Mouse (Mus musculus): Measurements from ENCODE around the gene Dock9. TPM values are rescaled to one million over a fixed set of nuclear protein-coding genes. Genes with fewer than 3 reads are reported as not detected.
"Not testable (repeated sequence)": the region's sequence is repeated elsewhere in the genome, so short reads cannot be mapped to it uniquely, and the experiment has no call there.

Dock9 gene
- polyA plus RNA-seq, 1 experiment from 2014 or later: 17.0 TPM

- Histone ChIP-seq H3K4me2 (replicated peaks) (no peak overlapping the region), H3K4me3 (replicated peaks) (no peak overlapping the region), H3K36me3 (no peaks in the 10 kb centered on the region), H3K27ac (no peak overlapping the region), H3K9ac (no peak overlapping the region), H3K9me3 (no peaks in the 10 kb centered on the region), H3K27me3 (replicated peaks) (no peaks in the 10 kb centered on the region), H3K4me1 (replicated peaks) (peaks cover 15% of the 10 kb centered on the region; the same call in 1 of the 2 replicates)
- WGBS: 53% methylated on average over 2 of the region's 2 CpGs
- no peak for ATAC-seq
These were observed 89.4 kb downstream of the Dock9 start for GRCm38 (mm10) chr14:121708244-121708643.

GRCm38 (mm10) chr14:121706482-121706901 is 91.1 kb downstream of the Dock9 start:
- Histone ChIP-seq H3K9ac (no peak overlapping the region), H3K9me3 (no peaks in the 10 kb centered on the region), H3K4me1 (replicated peaks) (0 out of 2 replicates have a peak, but pooled peaks cover 16% of the 10 kb centered on the region), H3K27ac (no peak overlapping the region), H3K27me3 (replicated peaks) (no peaks in the 10 kb centered on the region), H3K4me2 (replicated peaks) (no peak overlapping the region), H3K36me3 (no peaks in the 10 kb centered on the region), H3K4me3 (replicated peaks) (no peak overlapping the region)
- ATAC-seq: no peak
- WGBS: 58% methylated on average over 3 of the region's 3 CpGs

GRCm38 (mm10) chr14:121705644-121706043 is 92.0 kb downstream of the Dock9 start:
- Histone ChIP-seq H3K4me3 (replicated peaks) (no peak overlapping the region), H3K4me2 (replicated peaks) (no peak overlapping the region), H3K9ac (no peak overlapping the region), H3K4me1 (replicated peaks) (0 out of 2 replicates have a peak, but pooled peaks cover 11% of the 10 kb centered on the region), H3K27ac (no peak overlapping the region), H3K9me3 (no peaks in the 10 kb centered on the region), H3K36me3 (no peaks in the 10 kb centered on the region), H3K27me3 (replicated peaks) (no peaks in the 10 kb centered on the region)
- WGBS: 59% methylated on average over 5 of the region's 5 CpGs
- no peak for ATAC-seq

- 45% methylated on average over 4 of the region's 4 CpGs for WGBS
- Histone ChIP-seq H3K4me1 (replicated peaks) (peaks cover 22% of the 10 kb centered on the region; the same call in 1 of the 2 replicates), H3K36me3 (no peaks in the 10 kb centered on the region), H3K4me3 (replicated peaks) (no peak overlapping the region), H3K9me3 (no peaks in the 10 kb centered on the region), H3K27ac (0 out of 2 replicates have a peak overlapping the region, but pooled peaks have one; percentile 23), H3K9ac (no peak overlapping the region), H3K27me3 (replicated peaks) (no peaks in the 10 kb centered on the region), H3K4me2 (replicated peaks) (no peak overlapping the region)
- ATAC-seq: no peak
These were observed 95.1 kb downstream of the Dock9 start for GRCm38 (mm10) chr14:121702534-121702933.

GRCm38 (mm10) chr14:121700013-121700412 is 97.6 kb downstream of the Dock9 start:
- no peaks in the 10 kb centered on the region for H3K9me3 ChIP-seq
- H3K4me2 ChIP-seq (replicated peaks): no peak overlapping the region
- WGBS: 58% methylated on average over 1 of the region's 1 CpGs
- H3K27ac ChIP-seq: no peak overlapping the region
- H3K36me3 ChIP-seq: no peaks in the 10 kb centered on the region
- H3K27me3 ChIP-seq (replicated peaks): no peaks in the 10 kb centered on the region
- no peak overlapping the region for H3K4me3 ChIP-seq (replicated peaks)
- H3K4me1 ChIP-seq (replicated peaks): peaks cover 32% of the 10 kb centered on the region
- no peak for ATAC-seq
- H3K9ac ChIP-seq: no peak overlapping the region

GRCm38 (mm10) chr14:121698620-121698950 is 99.1 kb downstream of the Dock9 start:
- peak overlapping the region; percentile 61 for H3K4me2 ChIP-seq (replicated peaks)
- peak overlapping the region; percentile 46 for H3K9ac ChIP-seq
- 23% methylated on average over 7 of the region's 7 CpGs for WGBS
- H3K4me1 ChIP-seq (replicated peaks): peaks cover 32% of the 10 kb centered on the region
- H3K27ac ChIP-seq: peak overlapping the region; percentile 74
- no peak for ATAC-seq
- no peaks in the 10 kb centered on the region for H3K9me3 ChIP-seq
- no peaks in the 10 kb centered on the region for H3K27me3 ChIP-seq (replicated peaks)
- peak overlapping the region; percentile 40 for H3K4me3 ChIP-seq (replicated peaks)
- H3K36me3 ChIP-seq: no peaks in the 10 kb centered on the region

GRCm38 (mm10) chr14:121697709-121698619 is 99.7 kb downstream of the Dock9 start:
- no peaks in the 10 kb centered on the region for H3K36me3 ChIP-seq
- peak overlapping the region; percentile 46 for H3K9ac ChIP-seq
- peak overlapping the region; percentile 61 for H3K4me2 ChIP-seq (replicated peaks)
- H3K4me1 ChIP-seq (replicated peaks): peaks cover 32% of the 10 kb centered on the region
- no peaks in the 10 kb centered on the region for H3K27me3 ChIP-seq (replicated peaks)
- H3K9me3 ChIP-seq: no peaks in the 10 kb centered on the region
- H3K4me3 ChIP-seq (replicated peaks): peak overlapping the region; percentile 40
- 8% methylated on average over 23 of the region's 23 CpGs for WGBS
- peak overlapping the region; percentile 74 for H3K27ac ChIP-seq
- ATAC-seq: peak; percentile 78

- 19% methylated on average over 9 of the region's 9 CpGs for WGBS
- Histone ChIP-seq H3K36me3 (no peaks in the 10 kb centered on the region), H3K4me2 (replicated peaks) (peak overlapping the region; percentile 61), H3K9ac (0 out of 2 replicates have a peak overlapping the region, but pooled peaks have one; percentile 46), H3K9me3 (no peaks in the 10 kb centered on the region), H3K27me3 (replicated peaks) (no peaks in the 10 kb centered on the region), H3K4me1 (replicated peaks) (peaks cover 29% of the 10 kb centered on the region), H3K27ac (peak overlapping the region; percentile 74), H3K4me3 (replicated peaks) (peak overlapping the region; percentile 40)
- peak; percentile 34; the same call in 1 of the 2 replicates for ATAC-seq
These were observed 100.4 kb downstream of the Dock9 start for GRCm38 (mm10) chr14:121697143-121697680.

DNA sequence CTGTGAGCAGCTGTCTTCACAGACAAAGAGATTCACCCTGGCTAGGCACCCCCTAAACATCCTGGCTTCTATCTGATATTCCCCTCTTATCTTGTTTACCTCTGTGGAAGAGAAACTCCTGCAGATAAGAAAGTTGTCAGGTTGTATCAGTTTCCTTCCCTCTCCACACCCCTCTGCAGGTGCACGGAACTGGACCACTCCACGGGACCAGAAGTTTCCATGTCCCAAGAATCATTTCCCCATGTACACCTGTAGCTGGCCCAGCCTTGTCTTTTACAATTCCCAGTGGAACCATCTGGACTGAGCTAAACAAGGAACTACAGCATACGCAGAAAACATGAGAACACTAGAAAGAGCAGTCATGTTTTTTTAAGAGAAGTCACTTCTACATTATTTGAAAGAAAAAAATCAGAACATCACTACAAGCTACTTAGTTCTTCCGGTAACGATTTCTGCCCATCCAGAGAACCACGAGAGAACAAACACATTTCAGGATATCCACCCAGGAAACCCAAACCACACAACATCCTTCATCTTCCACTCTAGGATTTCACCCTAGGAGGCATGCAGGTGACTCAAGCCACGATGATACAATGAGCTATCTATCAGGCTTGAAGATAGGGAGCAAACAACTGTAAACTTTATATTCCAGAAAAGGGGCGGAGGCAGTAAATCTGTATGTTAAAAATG is 101.1 kb downstream of the Dock9 start:
- WGBS: 39% methylated on average over 8 of the region's 8 CpGs
- H3K27ac ChIP-seq: no peak overlapping the region
- peaks cover 29% of the 10 kb centered on the region for H3K4me1 ChIP-seq (replicated peaks)
- H3K27me3 ChIP-seq (replicated peaks): no peaks in the 10 kb centered on the region
- no peaks in the 10 kb centered on the region for H3K9me3 ChIP-seq
- no peaks in the 10 kb centered on the region for H3K36me3 ChIP-seq
- ATAC-seq: 0 out of 2 replicates have a peak, but pooled peaks have one; percentile 7
- H3K9ac ChIP-seq: no peak overlapping the region
- H3K4me3 ChIP-seq (replicated peaks): peak overlapping the region; percentile 40
- H3K4me2 ChIP-seq (replicated peaks): peak overlapping the region; percentile 61

GRCm38 (mm10) chr14:121694706-121695105 is 102.9 kb downstream of the Dock9 start:
- H3K27ac ChIP-seq: no peak overlapping the region
- no peaks in the 10 kb centered on the region for H3K9me3 ChIP-seq
- no peak overlapping the region for H3K4me2 ChIP-seq (replicated peaks)
- H3K4me3 ChIP-seq (replicated peaks): no peak overlapping the region
- H3K36me3 ChIP-seq: no peaks in the 10 kb centered on the region
- WGBS: 89% methylated on average over 3 of the region's 3 CpGs
- no peak for ATAC-seq
- no peak overlapping the region for H3K9ac ChIP-seq
- H3K27me3 ChIP-seq (replicated peaks): no peaks in the 10 kb centered on the region
- H3K4me1 ChIP-seq (replicated peaks): peaks cover 29% of the 10 kb centered on the region

GRCm38 (mm10) chr14:121693991-121694594 is 103.5 kb downstream of the Dock9 start:
- Histone ChIP-seq H3K4me2 (replicated peaks) (no peak overlapping the region), H3K4me1 (replicated peaks) (peaks cover 29% of the 10 kb centered on the region), H3K4me3 (replicated peaks) (no peak overlapping the region), H3K36me3 (no peaks in the 10 kb centered on the region), H3K9ac (no peak overlapping the region), H3K27me3 (replicated peaks) (no peaks in the 10 kb centered on the region), H3K9me3 (no peaks in the 10 kb centered on the region), H3K27ac (no peak overlapping the region)
- WGBS: 85% methylated on average over 11 of the region's 11 CpGs
- no peak for ATAC-seq

GRCm38 (mm10) chr14:121689649-121690048 is 108.0 kb downstream of the Dock9 start:
- not testable (repeated sequence) for H3K9ac ChIP-seq; H3K4me1 ChIP-seq (replicated peaks); H3K4me2 ChIP-seq (replicated peaks); ATAC-seq; H3K4me3 ChIP-seq (replicated peaks); H3K36me3 ChIP-seq; H3K27me3 ChIP-seq (replicated peaks); H3K27ac ChIP-seq; H3K9me3 ChIP-seq
- WGBS: 62% methylated on average over 5 of the region's 5 CpGs

Data from intestine, embryonic 15.5 days (tissue).